Mouse (Mus musculus): ENCODE data around the gene Dnase1l2. TPM values are rescaled to one million over a fixed set of nuclear protein-coding genes. Genes with fewer than 3 reads are reported as not detected.

The Dnase1l2 gene
- polyA plus RNA-seq (2012; rRNA removed), result 47.5 and 62.9 TPM in 2 replicates

DNA sequence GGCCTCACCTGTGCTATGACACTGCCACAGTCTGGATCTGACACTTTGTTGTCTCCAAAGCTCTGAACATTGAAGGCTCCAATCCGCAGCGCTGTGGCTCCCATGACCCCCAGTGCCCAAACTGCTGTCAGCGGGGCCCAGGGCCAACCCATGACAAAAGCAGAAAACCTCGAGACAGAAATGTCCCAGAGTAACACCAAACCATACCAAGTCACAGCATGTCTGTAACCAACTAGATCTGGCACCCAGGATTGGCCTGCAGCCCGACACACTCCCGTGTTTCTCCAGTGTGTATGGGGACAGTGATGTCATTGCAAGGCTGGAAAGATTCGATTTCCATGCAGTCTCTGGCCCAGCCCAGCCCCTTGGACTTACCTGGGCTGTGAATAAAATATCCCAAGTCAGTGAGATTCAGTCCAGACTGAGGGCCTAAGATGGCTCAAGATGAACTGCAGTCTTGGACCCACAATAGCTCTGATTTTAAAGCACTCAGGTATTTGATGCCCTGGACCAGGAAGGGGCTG, at the start of gene Dnase1l2:
TSS of gene Dnase1l2 (minus strand) at position 474 of the 524 bp plus-strand sequence.
- peak; percentile 44 for DNase-seq (ENCODE audit: low spot score)

DNA sequence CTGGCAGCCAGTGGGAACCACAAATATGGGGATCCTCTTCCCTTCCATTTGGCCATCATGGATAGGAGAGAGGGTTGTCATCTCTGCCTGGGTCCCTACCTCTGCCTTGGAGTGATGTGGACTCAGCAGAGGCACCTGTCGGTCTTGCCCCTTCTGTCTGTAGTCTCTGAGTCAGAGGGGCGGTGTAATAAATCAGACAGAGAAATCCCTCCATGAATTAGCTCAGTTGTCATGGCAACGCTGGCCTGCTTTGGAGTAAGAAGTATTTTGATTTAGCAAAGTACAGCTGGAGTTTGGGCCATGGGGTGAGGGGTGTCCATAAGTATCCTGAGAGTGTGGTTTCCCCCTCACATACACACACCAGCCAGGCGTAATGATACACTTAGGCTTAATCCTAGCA, 47.5 kb upstream of the Dnase1l2 start:
- DNase-seq (ENCODE audit: low spot score), result no peak

DNA sequence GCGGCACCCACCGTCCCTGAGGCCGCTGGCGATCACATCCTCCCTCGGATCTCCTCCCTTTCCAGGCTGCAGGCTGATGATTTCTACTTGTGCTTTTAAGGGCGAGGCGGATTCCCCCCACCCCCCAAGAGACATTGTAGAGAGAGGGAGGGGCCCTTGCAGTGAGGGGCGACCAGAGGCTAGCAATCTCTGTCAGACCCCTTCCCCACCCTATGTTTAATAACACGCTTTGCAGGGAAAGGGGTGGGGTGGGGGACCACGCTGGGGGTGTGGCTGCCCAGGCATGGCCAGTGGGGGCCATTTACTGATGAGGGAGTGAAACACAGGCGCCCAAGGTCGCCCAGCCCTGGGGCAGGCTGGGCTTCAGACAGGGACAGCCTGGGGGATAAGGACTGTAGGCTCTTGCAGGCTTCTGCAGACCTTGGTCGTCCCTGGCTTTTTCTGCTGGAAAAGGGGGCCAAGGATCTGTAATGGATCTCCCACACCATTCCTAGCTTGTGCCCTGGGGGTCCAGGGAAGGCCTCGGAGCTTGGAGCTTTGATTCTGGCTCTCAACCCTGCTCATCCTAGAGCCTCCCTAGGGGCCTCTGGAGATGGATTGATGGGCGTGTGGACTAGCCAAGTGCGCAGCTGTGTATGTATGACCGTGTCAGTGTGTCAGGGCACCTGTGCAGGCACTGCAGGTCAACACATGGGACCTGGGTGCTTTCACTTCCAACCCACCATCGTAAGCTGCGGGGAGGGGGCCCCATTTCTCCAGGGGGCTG, 46.5 kb upstream of the Dnase1l2 start:
- no peak for DNase-seq (ENCODE audit: low spot score)

DNA sequence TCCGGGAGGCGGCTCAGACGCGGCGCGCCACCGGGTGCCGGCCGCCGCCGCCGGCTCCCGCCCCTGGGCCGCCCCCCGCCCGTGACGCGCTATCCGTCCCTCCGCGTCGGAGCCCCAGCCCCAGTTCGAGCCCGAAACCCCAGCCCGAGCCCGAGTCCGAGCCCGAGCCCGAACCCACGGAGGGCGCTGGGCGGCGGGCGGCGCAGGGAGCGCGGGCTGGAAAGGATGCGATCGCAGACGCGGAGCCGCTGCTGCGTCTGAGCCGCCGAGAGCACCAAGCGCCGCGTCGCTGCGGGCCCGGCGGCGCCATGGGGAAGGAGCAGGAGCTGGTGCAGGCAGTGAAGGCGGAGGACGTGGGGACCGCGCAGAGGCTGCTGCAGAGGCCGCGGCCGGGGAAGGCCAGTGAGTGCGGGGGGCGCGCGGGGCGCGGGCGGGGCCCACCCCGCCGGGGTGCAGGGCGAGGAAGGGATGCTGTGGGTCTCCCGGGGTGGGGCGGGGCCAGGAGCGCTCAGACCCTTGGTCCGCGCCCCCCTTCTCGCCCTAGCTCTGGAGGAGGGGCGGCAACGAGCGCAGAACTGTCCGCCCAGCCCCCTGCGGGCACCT, 45.9 kb upstream of the Dnase1l2 start:
- DNase-seq (ENCODE audit: low spot score), result no peak

DNA sequence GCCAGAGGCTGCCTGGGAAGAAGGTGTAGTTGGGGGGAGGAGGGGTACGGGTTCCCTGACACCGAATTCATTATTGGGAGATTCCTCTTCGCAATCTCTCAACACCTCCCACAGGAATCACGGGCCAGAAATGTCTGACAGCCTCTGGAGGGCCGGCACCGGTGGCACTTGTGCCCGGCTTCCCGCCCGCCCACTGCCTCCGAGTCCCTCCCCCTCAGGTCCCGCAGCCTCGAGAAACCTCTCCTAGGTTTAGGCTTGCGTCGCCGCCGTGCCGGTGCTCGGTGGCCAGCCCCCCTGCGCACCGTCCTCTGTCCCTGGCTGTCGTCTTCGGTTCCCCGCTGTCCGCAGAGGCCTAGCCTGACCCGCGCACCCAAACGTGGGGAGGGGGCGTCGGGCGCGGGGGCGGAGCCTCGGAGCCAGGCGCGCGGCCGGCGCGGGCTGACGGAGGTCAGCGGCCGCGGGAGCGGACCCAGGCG, 45.3 kb upstream of the Dnase1l2 start, which contains the start of gene Caskin1:
TSS of gene Caskin1 (plus strand) at position 416 of the 476 bp plus-strand sequence.
- no peak for DNase-seq (ENCODE audit: low spot score)

DNA sequence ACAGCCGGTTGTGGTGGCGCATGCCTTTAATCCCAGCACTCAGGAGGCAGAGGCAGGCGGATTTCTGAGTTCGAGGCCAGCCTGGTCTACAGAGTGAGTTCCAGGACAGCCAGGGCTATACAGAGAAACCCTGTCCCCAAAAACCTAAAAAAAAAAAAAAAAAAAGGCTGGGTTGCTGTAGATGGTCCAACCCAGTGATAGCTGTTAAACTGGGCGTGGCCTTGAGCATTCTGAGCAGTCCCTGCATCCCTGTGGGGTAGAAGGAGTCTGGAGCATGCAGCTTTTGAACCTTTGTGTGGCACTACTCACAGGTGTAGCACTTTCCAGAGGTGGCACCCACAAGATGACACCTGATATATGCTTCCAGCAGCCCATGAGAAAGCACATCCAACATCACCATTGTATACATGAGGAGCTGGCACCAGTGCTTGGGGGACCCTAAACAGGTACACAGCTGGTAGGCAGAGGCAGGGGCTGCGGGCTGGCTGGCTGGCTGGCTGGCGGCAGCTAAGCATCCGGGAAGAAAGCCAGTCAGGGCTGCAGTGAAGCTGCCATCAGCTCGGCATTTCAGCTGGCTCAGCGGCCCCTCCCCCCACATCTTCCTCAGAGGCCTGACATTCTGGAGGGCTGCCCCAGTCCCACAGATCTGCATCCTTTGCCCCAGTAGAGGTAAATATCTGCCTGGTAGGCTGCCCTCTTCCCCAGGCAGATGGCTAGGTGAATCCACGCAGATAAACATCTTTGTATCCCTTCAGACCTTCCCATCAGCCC, 42.4 kb upstream of the Dnase1l2 start:
- DNase-seq (ENCODE audit: low spot score), result no peak

DNA sequence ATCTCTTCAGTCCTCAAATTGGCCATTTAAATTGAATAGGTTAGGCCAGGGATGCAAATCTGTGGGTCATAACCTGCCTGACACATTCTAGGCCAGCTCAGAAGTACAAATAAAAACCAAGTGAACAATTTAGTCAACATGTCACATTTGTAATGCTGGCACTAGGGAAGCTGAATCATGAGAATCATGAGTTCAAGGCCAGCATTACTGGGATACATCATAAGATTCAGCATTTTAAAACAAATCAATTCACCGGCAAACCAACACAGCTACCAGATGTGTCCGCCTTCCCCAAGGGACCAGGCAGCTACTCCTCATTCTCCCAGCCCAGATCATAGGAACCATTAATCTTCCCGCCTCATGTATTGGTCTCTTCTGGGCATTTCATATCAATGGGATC, 40.6 kb upstream of the Dnase1l2 start:
- no peak for DNase-seq (ENCODE audit: low spot score)

DNA sequence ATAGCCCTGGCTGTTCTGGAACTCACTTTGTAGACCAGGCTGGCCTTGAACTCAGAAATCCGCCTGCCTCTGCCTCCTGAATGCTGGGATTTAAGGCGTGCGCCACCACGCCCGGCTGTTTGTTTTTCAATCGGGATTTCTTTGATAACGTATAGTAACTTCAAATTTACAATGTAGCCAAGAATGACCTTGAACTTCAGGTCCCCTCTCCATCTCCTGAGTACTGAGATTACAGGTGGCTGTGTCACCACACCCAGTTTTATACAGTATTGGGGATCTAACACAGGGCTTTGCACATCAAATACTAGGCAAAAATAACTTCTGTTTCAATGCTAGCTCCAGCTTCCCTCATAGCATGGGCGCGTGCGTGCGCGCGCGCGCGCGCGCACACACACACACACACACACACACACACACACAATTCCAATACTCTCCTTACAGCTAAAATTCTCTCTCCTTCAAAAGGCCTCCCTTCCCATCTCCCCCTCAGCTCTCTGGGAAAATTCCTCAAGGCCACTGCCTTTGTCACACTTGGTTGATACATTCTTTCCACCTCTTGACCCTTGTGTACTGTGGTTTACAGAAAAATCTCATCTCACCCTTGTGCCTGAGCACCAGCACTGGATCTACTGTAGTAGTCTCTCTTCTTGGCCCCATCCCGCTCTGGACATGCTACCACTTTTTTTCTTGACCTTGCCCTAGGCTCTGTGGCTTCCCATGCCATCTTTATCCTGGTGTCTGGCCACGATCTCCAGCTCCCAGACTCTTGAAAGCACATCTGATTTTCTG, 38.3 kb upstream of the Dnase1l2 start:
- DNase-seq (ENCODE audit: low spot score), result no peak

DNA sequence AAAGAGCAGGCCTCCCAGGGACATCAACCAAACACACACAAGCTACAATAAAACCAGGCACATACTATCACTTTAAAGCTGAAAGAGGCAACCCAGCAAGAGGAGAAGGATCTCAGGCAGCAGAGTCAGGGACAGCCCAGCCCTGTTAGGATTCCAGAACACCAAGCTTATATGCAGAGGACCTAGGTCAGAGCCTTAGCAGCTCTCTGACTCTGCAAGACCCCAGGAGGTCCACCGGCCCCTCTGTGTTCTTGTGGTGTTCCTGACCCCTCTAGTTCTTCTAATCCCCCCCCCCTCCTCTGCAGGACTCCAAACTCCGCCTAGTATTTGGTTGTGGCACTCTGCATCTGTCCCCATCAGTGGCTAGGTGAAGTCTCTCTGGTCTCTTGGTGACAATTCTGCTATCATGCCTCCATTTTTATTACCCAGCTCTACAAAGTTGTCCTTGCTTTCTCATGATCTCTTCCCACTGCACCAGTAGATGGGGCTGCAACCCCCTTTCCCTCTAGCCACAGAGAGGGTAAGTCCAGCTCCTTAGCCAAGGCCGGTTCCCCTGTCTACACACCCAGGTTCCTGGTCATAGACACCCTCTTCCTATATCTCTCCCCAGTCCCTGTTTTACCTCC, 37.4 kb upstream of the Dnase1l2 start:
- no peak for DNase-seq (ENCODE audit: low spot score)

DNA sequence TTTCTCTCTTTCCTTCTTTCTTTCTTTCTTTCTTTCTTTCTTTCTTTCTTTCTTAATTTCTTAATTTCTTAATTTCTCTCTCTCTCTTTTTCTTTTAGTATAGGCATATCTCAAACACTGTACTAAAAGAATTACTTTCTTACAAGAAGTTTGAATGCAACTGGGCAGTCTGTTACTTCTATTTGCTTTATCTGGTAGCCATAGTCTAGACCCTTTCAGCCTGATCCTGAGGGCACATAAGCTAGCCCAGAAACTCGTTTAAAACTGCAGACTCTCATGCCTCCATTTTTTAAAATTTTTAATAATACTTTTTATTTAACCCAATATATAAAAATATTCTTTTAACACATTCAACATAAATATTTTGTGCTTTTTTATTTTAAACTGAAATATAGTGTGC, 36.5 kb upstream of the Dnase1l2 start:
- no peak for DNase-seq (ENCODE audit: low spot score)

DNA sequence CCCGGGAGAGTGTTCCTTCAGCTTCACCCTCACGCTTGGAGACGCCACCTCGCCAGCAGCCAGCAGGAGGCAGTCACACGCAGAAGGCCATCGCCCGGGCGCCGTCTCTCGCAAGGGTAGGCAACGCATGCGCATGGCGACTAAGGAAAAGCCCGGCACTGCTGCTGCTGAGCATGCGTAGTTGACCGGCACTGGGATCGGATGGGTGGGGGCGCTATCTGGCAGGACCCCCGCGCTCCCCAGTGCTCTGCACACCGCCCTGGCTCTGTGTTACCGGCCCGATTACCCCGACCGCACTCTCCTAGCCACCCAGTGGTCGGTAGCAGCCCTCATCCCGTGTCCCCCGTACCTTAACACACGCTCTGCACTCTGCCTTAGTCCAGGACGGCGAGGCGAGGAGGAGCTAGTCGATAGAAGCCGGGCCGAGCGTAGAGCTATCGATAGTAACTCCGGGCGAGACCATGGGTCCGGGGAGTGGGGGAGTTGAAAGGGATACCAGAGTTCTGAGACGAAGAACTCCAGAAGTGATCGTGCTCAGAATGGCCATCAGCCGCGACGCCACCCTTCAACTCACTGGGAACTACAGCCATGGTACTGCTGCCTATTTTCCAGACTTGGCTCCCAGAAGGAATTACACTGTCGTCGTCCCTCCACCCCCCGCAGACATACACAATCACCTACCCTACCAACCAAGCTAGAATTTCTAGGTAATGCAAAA, 35.9 kb upstream of the Dnase1l2 start, which contains the start of gene Mlst8:
TSS of gene Mlst8 (minus strand) at position 416 of the 718 bp plus-strand sequence.
- peak; percentile 95 for DNase-seq (ENCODE audit: low spot score)

DNA sequence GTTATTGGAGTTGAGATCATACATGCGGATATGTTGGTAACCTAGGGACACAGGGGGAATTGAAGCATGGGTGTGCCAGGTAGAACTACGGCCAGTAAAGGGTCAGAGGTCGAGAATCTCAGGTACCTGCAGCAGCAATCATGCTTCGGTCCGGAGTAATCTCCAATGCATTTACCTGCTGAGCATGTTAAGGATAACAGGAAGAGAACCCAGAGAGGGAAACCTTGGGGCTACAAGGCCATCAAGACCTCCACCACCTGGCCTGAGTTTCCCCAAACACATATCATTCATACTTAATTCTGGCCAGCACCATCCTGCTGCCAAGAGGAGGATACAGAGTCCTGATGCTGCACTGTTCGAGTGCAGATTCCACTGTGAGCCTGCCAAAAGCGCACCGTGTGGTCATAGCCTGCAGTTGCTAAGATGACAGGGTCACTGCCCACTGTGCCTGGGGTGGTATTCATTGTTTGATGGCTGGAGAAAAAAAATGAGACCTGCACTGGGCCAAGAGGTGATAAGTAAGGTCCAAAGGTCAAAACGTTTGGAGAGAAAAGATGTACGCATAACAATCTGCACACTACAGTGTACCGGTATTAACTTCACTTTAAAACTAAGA, 35.2 kb upstream of the Dnase1l2 start:
- DNase-seq (ENCODE audit: low spot score), result no peak

DNA sequence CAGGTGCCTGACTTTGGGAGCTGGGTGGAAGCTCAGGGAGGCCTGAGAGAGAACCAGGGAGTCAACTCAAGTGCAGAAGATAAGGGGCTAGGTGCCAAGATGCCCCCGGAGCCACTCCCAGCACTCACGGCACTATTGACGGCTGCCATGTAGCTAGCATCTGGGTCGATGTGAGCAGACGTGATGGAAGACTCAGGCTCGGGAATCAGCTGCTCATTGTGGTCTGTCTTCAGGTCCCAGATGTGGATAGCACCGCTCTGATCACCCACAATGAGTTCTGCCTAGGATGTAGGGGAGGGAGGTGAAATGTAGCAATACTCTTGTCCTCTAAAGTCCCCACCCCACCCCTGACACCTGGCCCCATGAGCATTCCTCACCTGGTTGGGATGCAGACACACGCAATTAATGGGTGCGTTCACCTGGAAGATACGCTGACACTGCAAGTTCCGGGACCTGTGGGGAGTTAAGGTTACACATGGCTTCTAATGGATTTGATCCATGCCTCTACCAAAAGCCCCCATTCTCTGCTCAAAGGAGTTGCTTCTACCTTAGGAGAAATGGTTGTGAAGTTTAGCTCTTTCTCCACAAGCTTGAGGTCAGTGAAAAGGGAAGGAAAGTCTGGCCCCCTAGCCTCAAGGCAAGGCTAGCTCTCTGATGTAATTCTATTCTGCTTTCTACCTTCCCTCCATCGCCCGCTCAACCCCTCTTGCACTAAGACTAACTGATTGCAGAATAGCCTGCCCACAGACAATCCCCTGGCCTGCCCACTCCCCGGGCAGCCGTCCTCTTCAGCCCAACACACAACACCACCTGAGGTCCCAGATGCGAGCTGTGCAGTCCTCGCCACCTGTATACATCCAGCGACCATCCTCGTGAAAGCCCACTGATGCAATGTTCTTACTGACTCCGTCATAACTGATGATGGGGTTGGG, 34.4 kb upstream of the Dnase1l2 start:
- no peak for DNase-seq (ENCODE audit: low spot score)

DNA sequence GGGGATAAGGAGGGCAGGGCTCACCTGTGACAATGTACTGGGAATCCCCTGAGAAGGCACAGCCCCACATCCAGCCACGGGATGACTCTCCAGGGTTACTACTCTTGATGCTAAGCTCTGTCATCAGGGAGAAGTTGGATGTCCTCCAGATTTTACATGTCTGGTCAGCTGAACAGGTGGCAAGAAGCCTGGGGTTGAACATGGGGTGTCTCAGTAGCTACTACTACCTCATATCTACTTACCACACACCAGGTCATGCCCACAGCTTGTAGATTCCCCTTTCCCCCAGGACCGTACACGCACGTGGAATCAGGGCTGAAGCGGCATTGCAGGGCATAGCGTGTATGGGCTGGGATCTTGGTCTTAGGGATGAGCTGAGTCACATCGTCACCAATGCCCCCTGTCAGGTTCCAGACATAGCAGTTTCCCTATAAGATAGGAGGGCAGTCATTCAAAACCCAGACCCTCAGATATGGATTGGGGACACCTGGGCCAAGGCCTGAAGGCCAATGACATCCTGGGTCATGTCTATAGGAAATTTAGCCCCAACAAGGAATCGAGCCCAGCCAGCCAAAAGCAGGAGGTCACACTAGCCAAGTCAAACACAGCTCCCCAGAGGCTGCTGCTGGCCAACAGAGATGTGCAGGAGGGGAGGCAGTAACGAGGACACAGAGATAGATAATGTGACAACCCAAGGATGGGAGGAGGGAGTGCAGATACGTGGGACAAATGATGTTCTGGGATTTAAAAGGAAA, 33.3 kb upstream of the Dnase1l2 start:
- no peak for DNase-seq (ENCODE audit: low spot score)

DNA sequence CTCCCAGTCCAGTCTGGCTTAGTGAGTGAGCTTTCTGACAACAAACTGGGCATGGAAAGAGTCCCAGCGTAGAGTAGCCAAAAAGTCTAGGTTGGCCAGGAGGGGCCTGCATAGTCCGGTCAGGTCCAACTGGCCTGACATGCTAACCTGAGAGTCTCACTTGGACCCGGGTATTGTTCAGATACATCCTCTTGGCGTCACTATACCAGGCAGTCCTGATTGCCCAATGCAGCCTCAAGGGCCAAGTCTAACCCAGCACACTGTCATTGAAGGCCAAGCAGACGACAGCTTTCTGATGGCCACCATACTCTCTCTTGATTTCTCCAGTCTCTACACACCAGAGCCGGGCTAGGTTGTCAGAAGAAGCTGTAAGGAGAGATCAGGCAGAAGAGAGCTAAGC, 32.7 kb upstream of the Dnase1l2 start:
- no peak for DNase-seq (ENCODE audit: low spot score)

DNA sequence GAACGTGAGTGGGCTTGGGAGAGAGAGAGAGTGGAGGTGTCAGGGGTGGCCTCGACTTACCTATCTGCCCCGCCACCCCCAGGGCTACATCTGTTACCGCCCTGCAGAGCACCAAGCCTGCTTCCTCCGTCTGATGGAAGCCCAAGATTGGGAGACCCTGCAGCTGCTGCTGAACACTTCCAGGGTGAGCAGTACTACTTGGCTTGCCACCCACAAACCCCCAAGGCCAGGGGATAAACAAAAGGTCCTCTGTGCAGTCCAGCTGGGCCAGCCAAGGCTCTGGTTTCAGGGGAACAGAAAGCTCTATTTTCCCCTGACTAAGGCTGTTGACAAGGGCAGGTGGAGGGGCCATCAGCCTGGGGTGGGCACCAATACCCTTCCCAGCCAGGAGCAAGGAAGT, 31.7 kb upstream of the Dnase1l2 start:
- DNase-seq (ENCODE audit: low spot score), result no peak

DNA sequence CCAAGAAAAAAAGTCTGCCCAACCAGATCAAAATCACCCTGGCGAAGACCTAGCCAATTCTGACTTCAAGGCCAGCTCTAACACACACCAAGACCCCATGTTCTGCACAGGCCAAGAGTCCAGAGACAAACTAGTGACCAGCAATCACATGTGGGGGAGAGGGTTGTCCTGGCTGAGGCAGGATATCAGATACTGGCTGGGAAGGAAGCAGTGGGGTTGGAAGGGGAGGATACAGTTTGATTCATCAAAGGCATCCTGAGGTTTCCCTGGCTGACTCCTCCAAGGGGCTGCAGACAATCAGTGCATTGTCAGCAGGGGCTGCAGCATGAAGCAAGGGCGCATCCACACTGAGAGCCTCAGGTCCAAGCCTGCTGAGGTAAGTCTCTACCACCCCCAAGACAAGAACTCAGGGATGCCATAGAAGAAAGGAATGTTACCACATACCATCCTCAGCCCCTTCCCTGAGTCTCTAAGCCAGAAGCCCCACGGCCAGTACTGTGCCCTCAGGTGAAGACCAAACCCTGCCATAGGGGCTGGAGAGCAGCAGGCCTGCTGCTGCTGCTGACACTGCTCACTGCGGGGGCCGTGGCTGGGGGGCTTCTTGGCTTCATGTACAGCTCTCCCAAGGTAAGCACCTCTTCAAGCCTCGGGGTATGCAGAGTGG, 30.8 kb upstream of the Dnase1l2 start, which contains the start of gene Bricd5:
TSS of gene Bricd5 (plus strand) at position 273 of the 664 bp plus-strand sequence.
- DNase-seq (ENCODE audit: low spot score), result no peak

All from urinary bladder, adult 2 months (tissue).